Mouse (Mus musculus) liver, adult 2 months (tissue): ENCODE results near the gene Col23a1. TPM values are rescaled to one million over a fixed set of nuclear protein-coding genes. Genes with fewer than 3 reads are reported as not detected.
A peak's percentile ranks its signal among the peaks of the same experiment; 100 is the strongest.
"Not testable (repeated sequence)": the region's sequence is repeated elsewhere in the genome, so short reads cannot be mapped to it uniquely, and the experiment has no call there.

Experiments used
- DNase-seq: peaks from one replicate; pipeline ENCODE4 v3.0.0-alpha.2; 2011; ENCODE audit warnings: low read depth, low spot score; ENCODE audit errors: extremely low read depth
- H3K27ac ChIP-seq: fragments of 200-500 bp; replicated peaks from 2 replicates; pipeline ENCODE4 v1.5.1; 2012; ENCODE audit warnings: low read depth, mild to moderate bottlenecking, control low read depth, inconsistent platforms, low read length; ENCODE audit not compliant: insufficient read depth
- H3K27me3 ChIP-seq: fragments of 200-500 bp; 2 replicates; pipeline ENCODE4 v1.6.1; 2012; ENCODE audit warnings: mild to moderate bottlenecking, moderate library complexity, low read length, inconsistent platforms; ENCODE audit not compliant: control insufficient read depth, insufficient read depth
- H3K36me3 ChIP-seq: fragments of 200-500 bp; 2 replicates; pipeline ENCODE4 v1.6.1; 2012; ENCODE audit warnings: low read length, inconsistent platforms; ENCODE audit not compliant: control insufficient read depth, insufficient read depth
- H3K4me1 ChIP-seq: fragments of 200-500 bp; 2 replicates; pipeline ENCODE4 v1.6.1; 2011; ENCODE audit warnings: low read length; ENCODE audit not compliant: control insufficient read depth, insufficient read depth
- H3K4me3 ChIP-seq: fragments of 200-500 bp; 2 replicates; pipeline ENCODE4 v1.5.1; 2011; ENCODE audit warnings: low read depth, mild to moderate bottlenecking, control low read depth, low read length, moderate library complexity; ENCODE audit not compliant: insufficient read depth
- H3K79me2 ChIP-seq: fragments of 200-500 bp; 2 replicates; pipeline ENCODE4 v1.6.1; 2012; ENCODE audit warnings: inconsistent platforms, mild to moderate bottlenecking, low read length, moderate library complexity; ENCODE audit not compliant: control insufficient read depth, insufficient read depth
- H3K9ac ChIP-seq: fragments of 200-500 bp; 2 replicates; pipeline ENCODE4 v1.6.1; 2012; ENCODE audit warnings: low read depth, mild to moderate bottlenecking, control low read depth, inconsistent platforms, low read length
- CTCF ChIP-seq: fragments of 200-500 bp; IDR thresholded peaks from 2 replicates; pipeline ENCODE4 v1.5.1; 2011; ENCODE audit warnings: low read depth, low read length, control low read depth
- POLR2A ChIP-seq: fragments of 200-500 bp; IDR thresholded peaks from 2 replicates; pipeline ENCODE4 v1.6.1; 2011; ENCODE audit warnings: low read length, control low read depth; ENCODE audit not compliant: insufficient read depth; ENCODE audit errors: extremely low read depth
- WGBS: fragments of 180-500 bp; shearing (Covaris S2); methylation state at CpG from one replicate; pipeline ENCODE4 v1.1.7; 2018; 5-methylcytosine and 5-hydroxymethylcytosine counted together
- polyA plus RNA-seq: library from polyadenylated mRNA; depleted of rRNA; stranded (reverse); fragments of >200 nt; gene quantifications from 2 replicates; pipeline ENCODE4 v1.2.3, GENCODE M21; 2012
- total RNA-seq: library from RNA; depleted of rRNA; stranded (reverse); fragments of >200 nt; gene quantifications from 2 replicates; pipeline ENCODE4 v1.2.3, GENCODE M21; 2014

Col23a1 gene
- total and polyA plus RNA-seq, 2 experiments = 0.05 to 0.09 TPM

DNA sequence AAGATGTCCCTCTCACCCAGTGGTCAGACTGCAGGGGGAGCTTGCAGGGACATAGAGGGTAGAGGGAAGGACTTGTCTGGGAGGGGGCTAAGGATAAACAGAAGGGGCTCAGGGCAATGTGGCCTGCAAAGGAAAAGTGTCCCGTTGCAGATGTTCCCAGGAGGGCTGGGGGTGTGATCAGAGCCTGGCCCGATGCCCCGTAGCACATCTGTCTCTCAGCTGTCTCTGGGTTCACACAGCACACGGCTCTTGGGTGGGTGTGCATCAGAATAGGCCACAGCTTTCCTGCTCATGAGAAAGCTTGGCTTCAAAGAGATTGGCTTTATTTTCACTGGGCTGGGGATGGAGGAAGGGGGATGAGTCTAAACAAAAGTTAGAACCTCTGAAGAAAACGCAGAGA is 62.1 kb downstream of the Col23a1 start:
- Histone ChIP-seq H3K27me3 (no peaks in the 10 kb centered on the region), H3K4me3 (no peak overlapping the region), H3K79me2 (no peaks in the 10 kb centered on the region), H3K27ac (no peak overlapping the region), H3K9ac (no peak overlapping the region), H3K4me1 (no peaks in the 10 kb centered on the region), H3K36me3 (no peaks in the 10 kb centered on the region)
- TF ChIP-seq CTCF = no peak
- TF ChIP-seq POLR2A = no peak
- no peak for DNase-seq
- 72% methylated on average over 5 of the region's 5 CpGs for WGBS

DNA sequence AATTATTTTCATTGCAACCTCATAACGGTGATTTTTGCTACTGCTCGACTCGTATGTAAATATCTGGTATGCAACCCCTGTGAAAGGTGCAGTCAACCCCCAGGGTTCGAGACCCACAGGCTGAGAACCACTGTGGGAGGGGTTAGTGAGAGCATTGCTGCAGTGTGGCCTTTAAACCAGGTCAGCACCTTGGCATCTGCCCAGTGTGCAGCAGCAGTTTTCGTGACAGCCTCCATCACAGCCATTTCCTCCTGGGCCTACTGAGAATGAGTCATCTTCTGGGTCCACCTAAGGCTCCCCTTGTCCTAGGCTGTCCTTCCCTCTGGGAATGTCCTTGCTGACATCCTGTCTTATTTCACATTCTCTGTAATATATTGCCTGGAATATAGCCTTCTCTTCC is 64.0 kb downstream of the Col23a1 start:
- Histone ChIP-seq H3K4me1 (no peaks in the 10 kb centered on the region), H3K79me2 (no peaks in the 10 kb centered on the region), H3K27me3 (no peaks in the 10 kb centered on the region), H3K36me3 (no peaks in the 10 kb centered on the region), H3K9ac (no peak overlapping the region), H3K27ac (no peak overlapping the region), H3K4me3 (no peak overlapping the region)
- TF ChIP-seq CTCF = no peak
- TF ChIP-seq POLR2A = no peak
- 73% methylated on average over 5 of the region's 5 CpGs for WGBS
- DNase-seq = no peak

DNA sequence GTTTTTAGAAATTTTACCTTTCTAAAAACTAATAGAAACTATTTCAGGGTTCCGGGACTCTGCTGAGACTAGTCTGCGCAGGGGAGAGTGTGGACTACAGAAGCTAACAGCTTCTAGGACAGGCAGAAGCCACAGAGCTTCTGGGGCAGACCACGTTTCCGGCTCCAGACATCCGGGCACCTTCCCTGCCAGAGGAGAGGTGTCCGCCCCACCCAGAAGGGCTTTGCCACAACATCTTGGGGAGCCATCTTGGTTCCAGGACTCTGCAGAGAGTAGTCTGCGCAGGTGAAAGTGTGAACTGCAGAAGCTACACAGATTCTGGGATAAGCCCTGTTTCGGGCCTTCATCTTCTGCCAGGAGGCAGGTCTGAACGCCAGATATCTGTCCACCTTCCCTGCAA is 69.3 kb downstream of the Col23a1 start:
- not testable (repeated sequence) for H3K4me1 ChIP-seq, H3K9ac ChIP-seq, H3K36me3 ChIP-seq, DNase-seq, H3K4me3 ChIP-seq, H3K27ac ChIP-seq, H3K79me2 ChIP-seq, H3K27me3 ChIP-seq
- 87% methylated on average over 9 of the region's 9 CpGs for WGBS

DNA sequence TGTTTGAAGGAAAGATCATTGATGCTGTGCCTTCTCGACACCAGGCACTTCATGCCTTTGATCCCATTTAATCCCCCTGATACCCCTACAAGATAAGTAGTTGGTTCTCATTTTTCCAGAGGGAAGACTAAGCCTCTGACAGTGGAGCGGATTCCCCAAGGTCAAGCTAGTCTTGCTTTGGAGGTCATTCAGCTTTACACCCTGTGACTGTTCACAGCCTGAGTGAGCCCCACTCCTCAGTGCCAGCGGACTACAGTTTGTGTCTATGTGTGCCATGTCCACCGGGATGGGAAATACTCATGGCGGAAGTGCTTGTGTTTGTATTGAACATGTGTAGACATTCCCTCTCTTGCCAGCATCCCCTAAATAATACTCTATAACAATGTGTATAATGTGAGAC is 74.6 kb downstream of the Col23a1 start:
- WGBS = 82% methylated on average over 5 of the region's 5 CpGs
- DNase-seq = no peak
- H3K4me1 ChIP-seq = no peaks in the 10 kb centered on the region
- H3K79me2 ChIP-seq = no peaks in the 10 kb centered on the region
- H3K4me3 ChIP-seq = no peak overlapping the region
- H3K27ac ChIP-seq = no peak overlapping the region
- no peak overlapping the region for H3K9ac ChIP-seq
- no peak for TF ChIP-seq CTCF
- TF ChIP-seq POLR2A = no peak
- no peaks in the 10 kb centered on the region for H3K27me3 ChIP-seq
- H3K36me3 ChIP-seq = no peaks in the 10 kb centered on the region

DNA sequence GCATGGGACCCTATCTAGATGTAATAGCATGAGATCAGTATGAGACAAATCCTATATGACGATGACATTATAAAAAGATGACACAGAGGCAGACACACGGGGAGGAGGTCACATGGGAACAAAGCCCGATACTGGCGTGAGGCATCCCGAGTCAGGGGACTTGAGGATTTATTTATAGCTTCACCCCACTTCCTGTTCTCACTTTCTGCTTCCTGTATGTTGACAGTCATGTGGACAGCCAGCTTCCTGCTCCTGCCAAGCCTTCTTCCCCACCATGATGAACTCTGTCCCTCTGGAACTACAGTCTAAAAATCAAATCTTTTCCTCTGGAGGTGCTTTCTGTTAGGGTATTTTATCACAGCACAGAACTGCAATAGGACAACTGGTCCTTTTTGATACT is 77.6 kb downstream of the Col23a1 start:
- no peak overlapping the region for H3K27ac ChIP-seq
- no peak overlapping the region for H3K4me3 ChIP-seq
- H3K79me2 ChIP-seq = no peaks in the 10 kb centered on the region
- 66% methylated on average over 5 of the region's 5 CpGs for WGBS
- peak; percentile 3 for DNase-seq
- H3K36me3 ChIP-seq = no peaks in the 10 kb centered on the region
- TF ChIP-seq POLR2A (no peak), CTCF (no peak)
- no peaks in the 10 kb centered on the region for H3K4me1 ChIP-seq
- no peak overlapping the region for H3K9ac ChIP-seq
- no peaks in the 10 kb centered on the region for H3K27me3 ChIP-seq

DNA sequence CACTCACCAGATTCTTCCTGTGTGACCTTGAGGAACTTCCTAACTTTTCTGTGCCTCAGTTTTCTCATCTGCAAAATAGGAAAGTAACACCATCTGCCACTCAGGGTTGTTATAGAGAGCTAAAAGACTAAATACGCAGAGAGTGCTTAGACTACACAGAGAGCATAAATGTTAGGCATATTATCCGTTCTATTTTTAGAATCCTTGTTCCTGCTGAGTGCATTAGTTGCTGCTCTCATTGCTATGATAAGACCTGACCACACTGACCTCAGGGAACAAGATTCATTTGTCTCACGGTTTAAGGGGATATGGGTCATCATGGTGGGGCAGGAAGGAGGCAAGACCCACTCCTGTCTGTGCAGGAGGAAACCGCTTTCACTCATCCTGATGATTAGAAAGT is 80.6 kb downstream of the Col23a1 start:
- no peaks in the 10 kb centered on the region for H3K36me3 ChIP-seq
- no peak overlapping the region for H3K27ac ChIP-seq
- no peak for DNase-seq
- no peak overlapping the region for H3K9ac ChIP-seq
- no peaks in the 10 kb centered on the region for H3K79me2 ChIP-seq
- H3K4me1 ChIP-seq = no peaks in the 10 kb centered on the region
- no peak overlapping the region for H3K4me3 ChIP-seq
- H3K27me3 ChIP-seq = no peaks in the 10 kb centered on the region
- no peak for TF ChIP-seq CTCF
- no peak for TF ChIP-seq POLR2A
- WGBS = 67% methylated on average over 4 of the region's 4 CpGs
